Mouse (Mus musculus) liver, postnatal 0 days (tissue): ENCODE data around the gene Cidec. TPM values are rescaled to one million over a fixed set of nuclear protein-coding genes. Genes with fewer than 3 reads are reported as not detected.

Experiments
- ATAC-seq: fragments of 200-750 bp; cut with Nextera tagmentation; 2 replicates; pipeline ENCODE4 v1.8.0; 2017; ENCODE audit warnings: mild to moderate bottlenecking, moderate library complexity
- DNase-seq: peaks from one replicate; pipeline ENCODE4 v3.0.0-alpha.2; 2016
- H3K27ac ChIP-seq: fragments of 300-500 bp; sonication (generic); 2 replicates; pipeline ENCODE4 v1.5.1; 2014; ENCODE audit warnings: antibody characterized with exemption, moderate library complexity, mild to moderate bottlenecking, low read depth
- H3K27me3 ChIP-seq: fragments of 300-500 bp; sonication (generic); 2 replicates; pipeline ENCODE4 v1.6.1; 2014; ENCODE audit warnings: low read length, control low read depth, mixed read lengths; ENCODE audit not compliant: insufficient read depth
- H3K36me3 ChIP-seq: fragments of 300-500 bp; sonication (generic); replicated peaks from 2 replicates; pipeline ENCODE4 v1.6.1; 2014; ENCODE audit warnings: mild to moderate bottlenecking, control low read depth, low read length, moderate library complexity, mixed read lengths; ENCODE audit not compliant: insufficient read depth
- H3K4me1 ChIP-seq: fragments of 300-500 bp; sonication (generic); 2 replicates; pipeline ENCODE4 v1.6.1; 2014; ENCODE audit warnings: antibody characterized with exemption, mild to moderate bottlenecking, control low read depth; ENCODE audit not compliant: insufficient read depth
- H3K4me2 ChIP-seq: fragments of 300-500 bp; sonication (generic); 2 replicates; pipeline ENCODE4 v1.6.1; 2014; ENCODE audit warnings: low read depth, mild to moderate bottlenecking, low read length, moderate library complexity, mixed read lengths
- H3K4me3 ChIP-seq: fragments of 300-500 bp; sonication (generic); 2 replicates; pipeline ENCODE4 v1.5.1; 2014; ENCODE audit warnings: low read depth, low read length
- H3K9ac ChIP-seq: fragments of 300-500 bp; sonication (generic); replicated peaks from 2 replicates; pipeline ENCODE4 v1.6.1; 2014; ENCODE audit warnings: mild to moderate bottlenecking, moderate library complexity
- H3K9me3 ChIP-seq: fragments of 300-500 bp; sonication (generic); 2 replicates; pipeline ENCODE4 v1.6.1; 2016; ENCODE audit warnings: mild to moderate bottlenecking, control low read depth, low read length, mixed read lengths
- CTCF ChIP-seq: sonication (generic); IDR thresholded peaks from 2 replicates; pipeline ENCODE4 v1.5.1; 2016; ENCODE audit warnings: antibody characterized with exemption, low read depth
- EP300 ChIP-seq: IDR thresholded peaks from 2 replicates; pipeline ENCODE4 v1.6.1; 2016; ENCODE audit warnings: antibody characterized with exemption, low read depth, mild to moderate bottlenecking
- WGBS: fragments of 180-500 bp; shearing (Covaris S2); extraction: QIAGEN DNeasy Blood & Tissue Kit; methylation state at CpG from one replicate; pipeline ENCODE4 v1.1.7; 2014; ENCODE audit not compliant: insufficient replicate concordance; 5-methylcytosine and 5-hydroxymethylcytosine counted together
- polyA plus RNA-seq: library from polyadenylated mRNA; unstranded; fragments of >200 nt; fragmentation: Nextera tagmentation; extraction: Ambion mirVana; gene quantifications from 2 replicates; pipeline ENCODE4 v1.2.1, GENCODE M21; 2015

The Cidec gene
- polyA plus RNA-seq, 1 experiment from 2014 or later = 5.9 TPM

DNA sequence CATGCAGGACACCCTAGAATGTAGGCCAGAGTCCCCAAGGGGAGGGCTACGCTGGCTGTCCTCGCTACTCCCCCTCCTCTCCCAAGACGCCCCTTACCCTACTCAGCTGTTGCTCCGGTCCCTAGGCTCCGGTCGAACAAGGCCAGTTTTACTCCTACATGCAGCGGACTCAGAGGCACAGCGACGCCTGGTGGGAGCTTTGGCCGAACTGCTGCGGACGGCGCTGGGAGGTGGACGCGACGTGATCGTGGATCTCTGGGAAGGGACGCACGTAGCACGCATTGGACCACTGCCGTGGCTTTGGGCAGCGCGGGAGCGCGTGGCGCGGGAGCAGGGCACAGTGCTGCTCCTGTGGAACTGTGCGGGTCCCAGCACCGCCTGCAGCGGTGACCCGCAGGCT lies 33.9 kb upstream of the Cidec start:
- Histone ChIP-seq H3K9me3 (no peaks in the 10 kb centered on the region), H3K27ac (no peak overlapping the region), H3K27me3 (0 out of 2 replicates have a peak, but pooled peaks cover 6% of the 10 kb centered on the region), H3K4me3 (peak overlapping the region; percentile 40), H3K36me3 (no peaks in the 10 kb centered on the region), H3K9ac (peak overlapping the region; percentile 50; the same call in 1 of the 2 replicates), H3K4me1 (peaks cover 15% of the 10 kb centered on the region), H3K4me2 (peak overlapping the region; percentile 84)
- ATAC-seq (peak; percentile 78), DNase-seq (peak; percentile 82)
- 2% methylated on average over 31 of the region's 31 CpGs for WGBS
- TF ChIP-seq EP300 = no peak
- TF ChIP-seq CTCF = peak; percentile 88

DNA sequence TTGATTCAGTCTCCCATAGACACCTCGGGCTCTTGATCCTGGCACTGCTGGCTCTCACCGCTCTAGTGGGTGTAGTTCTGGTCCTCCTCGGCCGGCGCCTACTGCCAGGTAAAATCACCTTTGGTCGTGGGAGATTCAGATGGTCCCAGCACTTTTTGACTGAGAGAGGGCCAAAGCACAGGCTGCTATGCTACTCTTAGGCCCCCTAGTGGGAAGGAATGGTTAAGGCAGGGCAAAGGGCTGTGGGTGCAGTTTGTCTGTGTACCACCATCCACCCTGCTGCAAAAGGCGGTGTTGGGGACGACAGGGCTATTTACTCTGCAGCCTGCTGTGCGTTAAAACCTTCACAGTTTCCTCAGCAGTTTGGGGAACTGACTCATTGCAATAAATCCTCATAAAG lies 33.5 kb upstream of the Cidec start:
- H3K36me3 ChIP-seq = no peaks in the 10 kb centered on the region
- no peak overlapping the region for H3K27ac ChIP-seq
- H3K4me3 ChIP-seq = peak overlapping the region; percentile 40
- H3K4me2 ChIP-seq = peak overlapping the region; percentile 84
- no peaks in the 10 kb centered on the region for H3K9me3 ChIP-seq
- TF ChIP-seq CTCF = peak; percentile 79
- no peak for TF ChIP-seq EP300
- WGBS = 12% methylated on average over 9 of the region's 9 CpGs
- 0 out of 2 replicates have a peak, but pooled peaks cover 6% of the 10 kb centered on the region for H3K27me3 ChIP-seq
- peak; percentile 79 for ATAC-seq
- peaks cover 15% of the 10 kb centered on the region for H3K4me1 ChIP-seq
- peak overlapping the region; percentile 38; the same call in 1 of the 2 replicates for H3K9ac ChIP-seq
- peak; percentile 73 for DNase-seq

DNA sequence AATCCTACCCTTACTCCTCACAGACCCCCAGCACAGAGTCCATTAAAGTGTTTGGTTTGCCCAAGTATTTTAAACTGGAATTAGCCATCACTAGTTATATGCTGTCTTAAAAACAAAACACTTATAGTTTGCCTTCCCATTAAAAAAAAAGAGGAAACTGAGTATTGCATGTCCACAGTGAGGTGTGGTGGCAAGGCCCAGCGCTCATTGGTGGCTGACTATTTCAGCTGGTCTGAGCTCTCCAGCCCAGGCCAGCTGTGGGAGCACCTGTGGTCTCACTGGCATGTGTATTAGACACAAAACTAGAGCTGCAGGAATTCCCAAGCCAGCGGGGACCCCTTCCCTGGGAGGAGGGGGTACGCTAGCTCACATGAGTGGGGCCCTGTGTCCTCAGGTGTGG lies 33.0 kb upstream of the Cidec start:
- ATAC-seq (no peak), DNase-seq (no peak)
- H3K4me3 ChIP-seq = no peak overlapping the region
- H3K27ac ChIP-seq = no peak overlapping the region
- TF ChIP-seq EP300 = no peak
- no peak for TF ChIP-seq CTCF
- H3K27me3 ChIP-seq = 0 out of 2 replicates have a peak, but pooled peaks cover 6% of the 10 kb centered on the region
- peaks cover 15% of the 10 kb centered on the region for H3K4me1 ChIP-seq
- no peak overlapping the region for H3K4me2 ChIP-seq
- 58% methylated on average over 3 of the region's 3 CpGs for WGBS
- no peaks in the 10 kb centered on the region for H3K9me3 ChIP-seq
- no peaks in the 10 kb centered on the region for H3K36me3 ChIP-seq
- no peak overlapping the region for H3K9ac ChIP-seq

- Histone ChIP-seq H3K4me3 (no peak overlapping the region), H3K9me3 (no peaks in the 10 kb centered on the region), H3K27ac (no peak overlapping the region), H3K4me2 (no peak overlapping the region), H3K9ac (no peak overlapping the region), H3K36me3 (no peaks in the 10 kb centered on the region), H3K27me3 (0 out of 2 replicates have a peak, but pooled peaks cover 3% of the 10 kb centered on the region), H3K4me1 (peaks cover 9% of the 10 kb centered on the region; the same call in 1 of the 2 replicates)
- WGBS = 61% methylated on average over 5 of the region's 5 CpGs
- DNase-seq (no peak), ATAC-seq (no peak)
- TF ChIP-seq CTCF (peak; percentile 42), EP300 (no peak)
These were observed 30.0 kb upstream of the Cidec start for GRCm38 (mm10) chr6:113465602-113466001.

- Histone ChIP-seq H3K9me3 (no peaks in the 10 kb centered on the region), H3K4me3 (no peak overlapping the region), H3K4me1 (no peaks in the 10 kb centered on the region), H3K27me3 (no peaks in the 10 kb centered on the region), H3K4me2 (no peak overlapping the region), H3K27ac (no peak overlapping the region), H3K36me3 (no peaks in the 10 kb centered on the region), H3K9ac (no peak overlapping the region)
- DNase-seq (no peak), ATAC-seq (no peak)
- 67% methylated on average over 7 of the region's 7 CpGs for WGBS
- TF ChIP-seq CTCF = no peak
- TF ChIP-seq EP300 = no peak
These were observed 28.5 kb upstream of the Cidec start for GRCm38 (mm10) chr6:113464040-113464439.

- WGBS = 69% methylated on average over 10 of the region's 10 CpGs
- Histone ChIP-seq H3K4me3 (no peak overlapping the region), H3K4me2 (no peak overlapping the region), H3K27me3 (no peaks in the 10 kb centered on the region), H3K9me3 (no peaks in the 10 kb centered on the region), H3K27ac (no peak overlapping the region), H3K9ac (no peak overlapping the region), H3K4me1 (no peaks in the 10 kb centered on the region), H3K36me3 (no peaks in the 10 kb centered on the region)
- no peak for ATAC-seq
- TF ChIP-seq EP300 (no peak), CTCF (no peak)
- DNase-seq = no peak
These were observed 23.1 kb upstream of the Cidec start for GRCm38 (mm10) chr6:113458635-113459034.
